Mouse (Mus musculus): ENCODE results near the gene Sumo1.

DNA sequence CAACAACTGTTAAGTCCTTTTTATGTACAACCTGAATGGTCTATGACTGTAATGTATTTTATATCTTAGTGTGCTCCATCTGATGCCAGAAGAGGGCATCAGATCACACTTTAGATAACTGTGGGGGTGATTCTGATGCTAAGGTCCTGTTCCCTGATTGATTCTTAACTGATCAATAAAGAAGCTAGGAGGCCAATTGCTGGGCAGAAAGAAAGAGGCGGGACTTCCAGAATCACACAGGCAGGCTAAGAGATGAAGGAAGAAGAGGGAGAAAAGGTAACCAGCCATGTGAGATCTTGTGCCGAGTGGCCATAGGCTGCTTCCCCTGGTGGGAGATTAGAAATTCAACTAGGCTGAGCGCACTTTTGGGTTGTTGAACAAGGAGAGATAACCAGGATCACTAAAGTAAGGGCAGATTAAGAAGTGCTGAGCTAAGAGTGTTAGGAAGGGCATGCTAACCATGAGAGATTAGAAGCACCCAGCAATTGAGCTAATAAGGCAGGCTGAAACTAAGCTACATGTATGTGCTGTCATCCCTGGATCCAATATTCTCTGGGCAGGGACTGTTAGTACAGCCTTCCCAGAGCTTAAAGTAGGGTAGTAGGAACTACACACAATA is 19.3 kb downstream of the Sumo1 start:
- TF ChIP-seq CTCF (IDR thresholded peaks at IDR 0.05) (no peak), EP300 (IDR thresholded peaks at IDR 0.05; ENCODE audit: insufficient read depth, low read depth, low read length) (no peak), POLR2A (IDR thresholded peaks at IDR 0.05; ENCODE audit: insufficient read depth, low read depth, low read length) (no peak)
